Mouse (Mus musculus) cerebellum, adult 11 months (tissue): ENCODE data around the gene Stk11.

Experiments
- DNase-seq: peaks from one replicate; pipeline ENCODE4 v3.0.0; 2022

Gene Stk11

DNA sequence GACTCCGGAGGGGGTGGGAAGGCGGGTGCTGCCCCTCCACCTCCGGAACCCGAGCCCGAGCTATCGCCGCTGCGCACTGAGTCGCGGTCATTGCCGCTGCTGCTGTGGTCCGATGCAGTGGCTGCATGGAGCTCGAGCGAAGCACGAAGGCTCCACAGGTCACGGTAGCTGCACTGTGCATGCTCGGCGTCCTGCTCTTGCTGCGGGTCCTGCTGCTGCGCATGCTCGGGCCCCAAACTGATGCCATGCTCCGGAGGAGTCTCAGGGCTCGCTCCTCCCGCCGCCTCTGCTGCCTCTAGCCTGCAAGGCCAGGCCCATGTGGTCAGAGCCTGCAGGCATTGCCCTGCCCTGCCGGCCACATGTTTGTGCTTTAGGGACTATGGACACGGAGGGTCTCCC is 16.3 kb downstream of the Stk11 start:
- no peak for DNase-seq

DNA sequence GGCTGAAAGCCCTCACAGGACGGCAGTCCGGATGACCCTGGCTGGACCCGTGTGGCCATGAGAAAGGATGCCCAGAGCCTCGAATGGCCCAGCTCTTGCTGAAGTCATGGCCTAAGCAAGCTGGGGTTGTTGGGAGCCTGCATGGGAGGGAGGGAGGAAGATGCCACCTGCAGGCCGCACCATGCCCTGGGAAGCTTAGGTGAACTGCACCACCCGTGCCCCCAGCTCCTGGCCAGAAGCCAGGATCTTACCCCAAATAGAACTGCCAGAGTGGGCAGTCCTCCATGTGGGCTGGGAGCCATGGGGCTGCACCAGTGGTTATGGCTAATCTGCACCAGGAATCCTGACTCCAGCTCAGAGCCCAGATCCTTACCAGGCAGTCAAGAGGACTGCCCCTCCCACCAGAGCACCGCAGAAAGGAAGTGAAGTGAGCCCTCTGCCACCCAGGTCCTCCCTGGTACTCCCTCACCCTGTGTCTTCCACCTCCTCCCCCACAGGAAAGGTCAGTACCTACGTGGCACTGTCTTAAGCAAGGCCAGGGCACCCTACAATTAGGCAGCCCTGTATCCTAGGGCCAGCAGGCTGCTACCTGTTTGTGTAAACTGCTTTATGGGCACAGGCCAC is 17.7 kb downstream of the Stk11 start:
- DNase-seq, result no peak

DNA sequence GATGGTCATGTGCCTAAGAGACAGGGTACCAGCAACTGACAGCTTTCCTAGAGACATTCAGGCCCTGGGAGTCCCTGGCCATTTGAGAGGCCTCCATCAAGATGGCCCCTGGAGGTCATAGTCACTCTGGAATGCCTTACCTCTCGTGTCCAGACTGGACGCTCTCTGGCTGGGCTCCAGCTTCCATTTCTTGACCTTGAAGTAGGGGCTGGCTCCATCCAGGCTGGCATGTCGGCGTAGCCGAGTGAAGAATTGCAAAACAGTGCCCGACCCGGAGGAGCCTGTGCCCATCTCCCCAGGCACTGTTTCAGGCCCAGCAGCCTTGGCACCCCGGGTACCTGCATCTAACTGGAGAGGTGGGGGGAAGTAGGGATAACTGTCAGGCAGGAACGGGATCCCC is 18.8 kb downstream of the Stk11 start:
- no peak for DNase-seq

DNA sequence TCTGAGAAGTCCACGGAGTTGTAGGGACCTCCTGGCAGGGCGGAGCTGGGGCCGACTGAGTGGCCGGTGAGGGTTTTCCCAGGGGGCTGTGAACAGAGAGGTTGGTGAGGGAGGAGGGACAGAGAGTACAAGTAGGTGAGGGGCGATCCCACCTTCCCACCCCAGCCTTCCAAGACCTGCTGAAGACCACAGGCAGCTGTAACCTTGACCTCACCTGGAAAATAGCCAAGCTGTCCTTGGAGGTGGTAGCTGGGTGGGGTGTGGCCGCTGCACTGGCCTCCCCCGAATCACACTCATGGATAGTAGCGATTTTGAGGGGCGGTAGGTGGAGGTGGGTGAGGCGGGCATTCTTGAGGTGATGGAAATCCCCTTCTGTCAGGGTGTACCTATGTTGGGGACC is 19.6 kb downstream of the Stk11 start:
- no peak for DNase-seq

DNA sequence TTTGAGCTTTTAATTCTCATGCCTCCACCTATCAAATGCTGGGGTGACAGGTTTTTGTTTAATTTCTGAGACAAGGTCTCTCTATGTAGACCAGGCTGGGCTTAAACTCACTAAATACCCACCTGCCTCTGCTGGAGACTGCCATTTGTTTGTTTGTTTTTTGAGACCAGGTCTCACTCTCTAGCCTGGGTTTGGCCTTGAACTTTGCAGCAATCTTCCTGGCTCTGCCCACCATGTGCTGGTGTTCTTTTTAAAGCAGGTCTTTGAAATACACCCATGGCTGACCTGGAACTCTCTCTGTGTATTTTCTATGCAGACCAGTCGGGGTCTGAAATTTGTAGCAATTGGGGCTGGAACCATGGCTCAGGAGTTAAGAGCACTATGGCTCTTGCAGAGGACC is 20.0 kb downstream of the Stk11 start:
- DNase-seq, result no peak

DNA sequence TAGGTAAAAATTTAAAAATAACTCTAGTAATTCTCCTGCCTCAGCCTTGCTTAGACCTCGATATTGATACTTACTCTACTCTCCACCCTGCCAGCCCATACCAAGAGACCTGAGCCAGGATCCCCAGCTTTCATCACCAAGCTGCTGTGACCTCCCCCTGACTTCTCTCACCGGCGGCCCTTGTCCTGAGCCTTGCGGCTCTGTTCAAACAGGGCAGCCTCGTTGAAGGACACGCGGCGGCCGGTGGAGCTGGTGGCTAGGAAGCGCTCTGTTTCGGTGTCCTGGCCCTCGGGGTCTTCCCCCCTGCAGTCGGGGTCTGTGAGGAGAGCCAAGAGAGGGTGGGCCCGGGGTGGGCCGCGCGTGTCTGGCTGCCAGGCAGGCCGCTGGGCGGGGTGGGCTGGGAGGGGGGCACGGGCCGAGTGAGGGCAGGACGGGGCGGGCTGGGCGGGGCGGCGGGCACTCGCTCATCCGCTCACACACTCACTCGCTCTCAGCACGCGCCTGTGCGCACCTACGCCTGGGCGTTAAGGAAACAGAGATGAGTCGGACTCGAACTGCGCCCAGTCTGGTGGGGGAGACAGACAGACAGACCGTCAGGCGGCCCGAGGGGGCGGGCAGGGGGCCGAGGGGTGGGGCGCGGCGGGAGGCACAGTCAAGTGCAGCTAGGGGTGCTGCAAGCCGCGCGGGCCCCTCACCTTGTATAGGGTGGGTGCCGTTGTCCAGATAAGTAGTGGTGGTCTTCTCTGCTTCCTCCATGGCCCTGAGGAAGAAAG is 20.8 kb downstream of the Stk11 start:
- no peak for DNase-seq

DNA sequence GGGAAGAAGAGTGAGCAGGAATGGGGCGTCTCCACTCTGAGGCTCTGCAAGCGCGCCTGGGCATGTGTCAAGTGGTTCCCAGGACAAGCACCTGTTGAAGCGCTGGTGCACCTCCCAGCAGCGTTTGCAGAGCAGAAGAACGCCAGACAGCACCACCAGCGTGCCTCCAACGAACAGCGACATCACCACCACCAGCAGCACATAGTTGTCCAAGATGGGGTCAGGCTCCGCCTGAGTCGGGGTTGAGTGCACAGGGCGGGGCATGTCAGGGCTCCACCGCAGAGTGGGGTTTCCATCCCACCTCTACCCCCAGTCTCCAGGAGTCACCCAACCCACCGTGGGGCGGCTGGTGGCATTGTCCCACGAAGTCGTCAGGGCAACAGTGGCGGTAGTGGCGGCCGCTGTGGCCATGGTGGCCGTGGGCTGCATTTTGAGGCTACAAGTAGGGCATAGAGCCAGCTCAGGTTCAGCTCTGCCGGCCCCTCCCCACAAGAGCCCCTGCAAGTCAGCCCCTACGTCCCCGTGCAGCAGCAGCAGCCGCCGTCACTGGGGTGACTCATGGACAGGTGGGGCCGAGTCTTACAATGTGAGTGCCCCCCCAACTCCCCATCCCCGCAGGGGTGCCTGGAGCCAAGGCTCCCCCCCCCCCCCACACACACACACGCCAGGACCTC is 21.5 kb downstream of the Stk11 start:
- DNase-seq, result no peak

DNA sequence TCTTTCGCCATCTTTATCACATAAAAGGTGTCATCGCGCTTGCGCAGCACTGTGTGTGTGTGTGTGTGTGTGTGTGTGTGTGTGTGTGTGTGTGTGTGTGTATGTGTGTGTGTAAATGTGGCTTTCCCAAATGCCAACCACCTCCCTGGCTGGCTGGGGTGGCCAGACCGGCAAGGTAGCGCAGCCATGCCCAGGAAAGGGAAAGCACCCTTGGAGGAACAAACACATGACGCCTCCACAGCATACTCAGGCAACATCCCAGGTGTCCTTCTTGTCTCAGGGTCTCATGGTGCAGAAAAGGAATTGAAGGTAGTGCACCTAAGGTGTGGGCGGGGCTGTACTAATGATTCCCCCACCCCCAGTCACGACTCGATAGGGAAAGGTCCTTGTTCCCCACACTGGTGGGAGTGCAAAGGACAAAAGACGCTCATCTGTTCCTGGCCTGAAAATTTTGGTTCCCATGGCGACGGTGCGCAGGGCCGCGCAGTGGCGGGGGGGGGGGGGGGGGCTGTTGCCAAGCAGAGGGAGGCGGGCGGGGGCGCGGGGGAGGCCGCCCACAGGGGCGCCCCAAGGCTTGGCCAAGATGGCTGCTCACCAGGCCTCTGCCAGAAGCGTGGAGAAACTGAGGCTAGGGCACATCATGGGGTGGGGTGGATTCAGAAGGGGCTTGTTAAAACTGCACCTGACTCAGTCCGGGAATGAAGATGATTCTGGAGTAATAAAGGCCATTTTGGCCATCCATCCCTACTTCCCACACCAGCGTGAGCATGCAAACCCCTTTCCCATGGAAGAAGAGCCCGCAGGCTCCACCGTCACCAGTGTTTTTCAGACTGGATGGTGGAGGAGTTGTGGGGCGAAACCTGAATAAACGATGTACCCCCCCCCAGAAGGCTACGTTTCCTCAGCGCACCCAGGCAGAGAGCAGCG is 22.3 kb downstream of the Stk11 start:
- DNase-seq, result no peak

DNA sequence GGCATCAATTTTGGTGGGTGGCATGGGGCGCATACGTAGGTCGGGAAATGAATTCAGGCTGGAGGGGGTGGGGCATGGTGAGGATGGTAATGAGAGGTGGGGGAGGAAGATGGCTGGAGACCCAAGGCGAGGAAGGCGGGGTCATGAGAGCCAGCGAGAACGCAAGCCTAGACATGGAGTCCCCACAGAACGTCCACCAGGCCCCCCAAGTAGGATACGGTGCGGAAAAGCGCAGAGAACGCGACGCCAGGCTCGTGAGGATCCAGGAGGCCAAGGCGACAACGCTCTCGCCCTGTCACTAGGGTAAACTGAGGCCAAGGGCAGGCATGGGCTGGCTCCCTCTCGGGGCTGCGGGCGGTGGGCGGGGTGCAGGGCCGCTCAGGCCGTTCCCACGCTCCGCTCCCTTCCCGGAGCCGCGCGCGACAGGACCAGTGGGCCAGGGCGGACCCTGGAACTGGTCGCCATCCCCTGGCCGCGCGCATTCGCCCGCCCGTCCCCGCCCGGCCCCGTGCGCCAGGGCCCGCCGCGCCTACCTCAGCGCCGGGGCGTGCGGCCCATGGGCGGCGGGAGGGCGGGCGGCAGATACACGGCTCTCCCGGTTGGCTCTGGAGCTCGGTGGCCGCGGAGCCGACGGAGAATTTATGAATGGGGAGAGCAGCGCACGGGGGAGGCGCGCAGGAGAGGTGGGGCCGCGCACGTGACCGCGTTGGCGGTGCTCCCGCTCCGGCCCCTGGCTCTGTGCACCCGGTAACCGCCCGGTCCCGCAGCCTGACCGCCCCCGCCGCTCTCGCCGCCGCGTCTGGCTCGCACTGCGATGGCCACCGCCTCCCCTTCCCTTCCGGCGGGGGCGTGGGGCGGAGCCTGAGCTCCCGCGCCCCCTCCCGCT is 23.2 kb downstream of the Stk11 start, which contains the start of gene Atp5d:
Gene Atp5d, plus strand, starts transcription at position 80 of the 886 bp plus-strand sequence.
- peak; percentile 82 for DNase-seq

DNA sequence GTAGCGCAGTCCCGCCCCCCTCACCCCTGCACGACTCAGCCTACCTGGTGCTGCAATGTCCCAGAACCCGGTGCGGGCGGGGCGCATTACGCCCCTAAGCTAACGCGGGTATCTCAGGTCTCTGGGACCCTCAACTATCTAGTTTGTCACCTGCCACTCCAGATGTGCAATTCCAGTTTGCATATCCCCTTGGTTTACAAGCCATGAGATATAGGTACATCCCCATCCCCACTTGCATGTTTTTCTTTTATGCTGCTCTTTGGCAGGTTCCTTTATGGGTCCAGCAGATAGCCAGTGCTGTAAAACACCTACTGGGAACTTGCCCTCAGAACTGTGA is 23.8 kb downstream of the Stk11 start:
- no peak for DNase-seq

DNA sequence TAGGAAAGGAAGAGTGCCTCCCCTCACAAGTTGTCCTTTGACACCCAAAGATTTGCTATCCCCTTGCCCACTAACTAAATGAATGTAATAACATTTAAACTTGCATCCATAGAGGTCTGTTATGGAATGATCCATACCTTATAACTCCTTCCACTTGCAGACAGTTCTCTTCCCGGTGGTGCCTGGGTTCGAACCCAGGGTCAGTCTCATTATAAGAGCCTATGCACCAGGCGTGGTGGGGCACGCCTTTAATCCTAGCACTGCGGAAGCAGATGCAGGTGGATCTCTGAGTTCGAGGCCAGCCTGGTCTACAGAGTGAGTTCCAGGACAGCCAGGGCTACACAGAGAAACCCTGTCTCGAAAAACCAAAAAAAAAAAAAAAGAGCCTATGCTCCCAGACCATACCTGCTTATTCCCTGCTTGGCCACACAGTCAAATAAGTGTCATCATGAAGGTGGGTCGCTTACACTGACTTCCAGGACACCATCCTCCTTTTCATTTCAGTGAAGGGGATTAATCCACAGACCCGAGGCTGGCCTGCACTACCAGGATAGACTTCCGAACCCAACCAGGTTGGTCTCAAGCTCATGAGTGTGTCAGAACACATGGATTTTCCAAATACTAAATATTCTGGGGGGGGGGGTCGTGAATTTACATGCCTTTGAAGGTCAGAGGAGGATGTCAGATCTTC is 24.5 kb downstream of the Stk11 start:
- DNase-seq, result no peak

DNA sequence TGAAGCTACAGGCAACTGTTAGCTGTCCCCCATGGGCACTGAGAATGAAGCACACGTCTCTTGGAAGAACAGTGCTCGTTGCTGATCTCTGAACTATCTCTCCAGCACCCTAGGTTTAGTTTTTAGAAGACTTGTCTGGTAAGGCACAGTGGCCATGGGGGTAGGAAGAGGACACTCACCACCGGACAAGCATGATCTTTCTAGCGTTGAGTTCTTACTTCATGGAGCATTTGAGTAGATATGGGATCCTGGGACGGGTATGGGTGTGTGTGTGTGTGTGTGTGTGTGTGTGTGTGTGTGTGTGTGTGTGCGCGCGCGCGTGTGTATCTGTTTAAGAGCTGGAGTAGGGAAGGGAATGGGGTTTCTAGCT is 25.0 kb downstream of the Stk11 start, which contains the start of gene Cbarp:
Gene Cbarp, minus strand, starts transcription at position 170 of the 370 bp plus-strand sequence.
- no peak for DNase-seq

DNA sequence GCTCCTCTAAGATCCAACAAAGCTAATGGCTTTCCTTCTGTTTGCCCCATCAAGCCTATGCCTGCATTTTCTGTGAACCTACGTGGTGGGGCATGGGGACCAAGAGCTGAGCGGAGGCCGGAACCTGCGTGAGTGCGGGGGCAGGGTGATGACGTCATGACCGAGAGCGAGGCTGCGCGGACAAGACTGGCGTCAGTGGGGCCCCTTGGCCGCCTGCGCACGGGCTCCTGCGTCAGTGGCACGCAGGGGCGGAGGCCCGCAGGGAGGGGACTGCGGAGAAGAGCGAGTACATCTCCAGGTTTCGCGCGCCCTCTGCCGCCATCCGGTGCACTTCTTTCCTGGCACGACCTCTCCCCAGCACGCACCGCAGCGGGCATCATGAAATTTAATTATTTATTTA is 25.6 kb downstream of the Stk11 start:
- DNase-seq, result peak; percentile 97

DNA sequence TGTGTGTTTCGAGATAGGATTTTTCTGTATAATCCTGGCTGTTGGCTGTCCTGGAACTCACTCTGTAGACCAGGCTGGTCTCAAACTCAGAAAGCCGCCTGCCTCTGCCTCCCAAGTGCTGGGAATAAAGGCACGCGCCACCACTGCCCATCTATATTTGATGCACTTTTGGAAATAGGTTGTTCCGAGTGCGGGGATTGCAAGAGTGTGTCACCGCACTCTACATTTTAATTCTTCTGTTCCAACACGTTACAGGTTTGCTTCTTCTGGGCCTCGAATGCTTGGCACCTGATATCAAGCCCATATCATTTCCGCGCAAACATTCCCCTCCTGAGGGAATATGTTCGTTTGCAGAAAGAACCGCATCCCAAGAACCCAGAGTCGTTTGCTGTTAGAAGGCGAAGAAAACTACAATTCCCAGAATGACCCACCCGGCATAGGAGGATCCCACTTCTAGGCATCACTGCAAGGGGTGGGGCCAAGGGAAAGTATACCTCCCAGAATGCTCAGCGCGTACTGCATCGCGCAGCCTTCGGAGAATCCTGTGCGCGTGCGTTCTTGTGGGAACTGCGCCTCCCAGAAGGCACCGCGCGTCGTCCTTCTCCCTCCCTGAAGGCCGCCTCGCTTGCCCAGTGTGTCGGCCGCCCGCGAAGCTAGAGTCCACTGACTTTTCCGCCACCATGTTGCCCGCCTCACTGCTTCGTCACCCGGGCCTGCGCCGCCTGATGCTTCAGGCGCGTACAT is 26.4 kb downstream of the Stk11 start:
- peak; percentile 93 for DNase-seq

DNA sequence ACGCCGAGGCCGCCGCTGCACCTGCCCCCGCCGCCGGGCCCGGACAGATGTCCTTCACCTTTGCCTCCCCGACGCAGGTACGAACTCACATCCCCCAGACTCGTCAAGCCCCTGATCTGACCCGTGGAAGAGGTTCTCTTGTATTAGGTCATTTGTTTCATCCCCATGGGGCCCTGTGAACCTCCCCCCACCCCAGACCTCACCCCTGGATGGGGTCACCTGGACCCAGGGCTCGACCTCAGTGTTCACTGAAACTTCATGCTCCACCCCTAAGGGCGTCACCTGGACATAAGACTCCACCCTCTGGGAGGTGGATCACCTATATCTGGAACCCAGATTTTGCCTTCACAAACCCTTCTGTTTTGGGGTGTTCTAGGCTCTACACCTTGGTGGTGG is 26.9 kb downstream of the Stk11 start:
- no peak for DNase-seq

DNA sequence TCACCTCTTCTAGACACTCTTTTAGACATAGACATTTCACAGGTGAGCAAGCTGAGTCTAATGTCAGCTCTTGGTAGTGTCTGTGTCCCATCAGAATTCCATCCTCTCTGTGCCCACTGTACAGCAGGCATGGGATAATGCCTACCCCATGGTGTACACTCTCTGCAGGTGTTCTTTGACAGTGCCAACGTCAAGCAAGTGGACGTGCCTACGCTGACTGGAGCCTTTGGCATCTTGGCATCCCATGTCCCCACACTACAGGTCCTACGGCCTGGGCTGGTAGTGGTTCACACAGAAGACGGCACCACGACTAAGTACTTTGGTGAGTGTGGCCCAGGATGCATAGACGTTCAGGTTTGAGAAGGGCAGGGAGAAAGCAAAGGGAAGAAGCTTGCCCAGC is 28.1 kb downstream of the Stk11 start:
- DNase-seq, result no peak

DNA sequence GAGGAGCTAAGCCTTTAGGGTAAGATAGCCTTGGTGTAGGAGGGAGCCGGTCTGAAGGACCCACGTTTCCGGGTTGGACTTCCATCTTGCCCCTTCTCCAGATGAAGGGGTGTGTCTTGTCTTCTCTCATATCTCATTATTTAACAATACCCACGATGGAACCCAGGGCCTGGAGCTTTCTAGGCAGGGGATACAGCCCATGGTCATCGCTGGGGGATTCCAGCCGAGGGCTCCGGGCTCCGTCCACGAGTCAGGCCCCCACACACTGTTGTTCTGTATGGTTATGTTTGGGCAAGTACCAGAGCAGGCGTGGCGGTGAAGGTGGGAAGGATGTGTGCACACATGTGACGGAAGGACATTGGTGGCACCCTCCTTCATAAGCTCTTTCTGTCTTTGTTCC is 28.6 kb downstream of the Stk11 start:
- no peak for DNase-seq

DNA sequence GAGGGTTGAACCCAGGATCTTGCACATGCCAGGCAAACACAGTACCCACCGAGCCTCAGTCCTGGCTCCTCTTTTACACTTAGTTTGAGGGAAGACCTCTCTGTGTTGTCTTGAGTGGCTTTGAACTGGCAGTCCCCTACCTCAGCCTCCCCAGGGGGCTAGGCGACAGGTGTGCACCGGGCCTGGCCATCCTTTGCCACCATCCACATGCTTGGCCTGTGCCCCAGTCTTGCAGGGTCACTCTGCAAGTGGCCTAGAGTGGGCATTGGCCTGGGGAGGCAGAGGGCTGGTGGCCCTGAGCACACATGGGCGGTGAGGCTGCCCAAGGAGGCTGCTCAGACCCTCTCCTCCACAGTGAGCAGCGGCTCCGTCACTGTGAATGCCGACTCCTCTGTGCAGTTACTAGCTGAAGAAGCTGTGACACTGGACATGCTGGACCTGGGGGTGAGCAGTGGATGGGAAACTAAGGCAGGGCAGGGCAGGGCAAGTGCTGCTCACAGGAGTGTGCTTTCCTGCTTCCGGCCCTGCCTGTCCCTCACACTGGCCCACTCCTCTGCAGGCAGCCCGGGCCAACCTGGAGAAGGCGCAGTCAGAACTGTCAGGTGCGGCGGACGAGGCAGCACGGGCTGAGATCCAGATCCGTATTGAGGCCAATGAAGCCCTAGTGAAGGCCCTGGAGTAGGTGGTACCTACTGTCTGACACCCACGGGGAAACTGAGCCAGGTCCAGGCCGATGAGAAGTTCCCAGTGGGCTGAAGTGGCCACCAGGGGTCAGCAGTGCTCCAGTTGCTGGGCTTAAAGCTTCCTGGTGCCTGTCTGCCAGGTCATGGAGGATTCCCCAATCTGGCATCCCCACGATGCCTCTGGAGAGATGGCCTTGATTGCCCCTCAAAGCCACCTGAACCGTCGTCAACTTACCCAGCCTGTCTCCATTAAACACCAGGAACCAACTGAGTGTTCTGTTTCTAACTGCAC is 29.5 kb downstream of the Stk11 start:
- peak; percentile 81 for DNase-seq

DNA sequence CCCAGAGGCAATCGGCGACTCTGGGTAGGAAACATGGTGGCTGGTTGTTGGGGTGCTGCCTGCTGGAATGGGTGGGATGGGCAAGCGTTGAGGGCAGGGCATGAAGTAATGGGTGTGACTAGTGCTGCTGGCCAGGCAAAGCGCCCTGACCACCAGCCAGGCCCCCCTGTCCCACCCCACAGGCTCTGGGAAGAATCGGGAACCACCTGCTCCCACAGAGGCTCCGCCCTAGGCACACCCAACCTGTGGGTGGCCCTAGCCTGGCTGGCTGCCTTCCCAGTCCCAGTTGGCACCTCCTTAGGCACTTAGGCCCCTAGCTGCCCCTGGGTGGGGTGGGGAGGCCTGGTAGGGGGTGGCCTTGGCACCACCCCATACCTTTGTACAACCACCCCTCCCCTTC is 30.3 kb downstream of the Stk11 start:
- DNase-seq, result no peak
